Mouse (Mus musculus) cerebellum, adult 2 months (tissue): Measurements from ENCODE around the gene Tstd1.

Source experiments
- CTCF ChIP-seq: fragments of 200-500 bp; IDR thresholded peaks from 2 replicates; pipeline ENCODE4 v1.5.1; 2011; ENCODE audit warnings: low read depth, mild to moderate bottlenecking, control low read depth, low read length, moderate library complexity, borderline replicate concordance; ENCODE audit not compliant: insufficient read depth
- POLR2A ChIP-seq: fragments of 200-500 bp; IDR thresholded peaks from 2 replicates; pipeline ENCODE4 v1.6.1; 2011; ENCODE audit warnings: low read length, control low read depth, borderline replicate concordance; ENCODE audit not compliant: insufficient read depth

DNA sequence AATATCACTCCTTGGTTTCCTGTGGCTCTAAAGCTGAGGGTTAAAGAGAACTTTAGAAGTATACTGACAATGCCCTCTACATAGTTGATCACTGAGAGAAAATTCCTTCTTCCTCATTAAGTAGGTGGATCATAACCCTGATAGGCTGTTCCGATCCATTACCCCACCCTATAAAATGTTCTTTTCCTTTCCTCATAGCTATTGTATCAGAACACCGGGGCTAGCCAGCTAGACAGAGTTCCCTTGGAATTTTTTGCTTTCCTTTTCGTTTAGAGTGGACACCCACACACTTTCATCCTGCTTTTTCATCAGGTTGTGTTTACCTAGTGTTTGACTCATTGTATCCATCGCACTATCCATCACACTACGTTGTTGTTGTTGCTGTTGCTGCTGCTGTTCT, 6.0 kb downstream of the Tstd1 start:
- no peak for TF ChIP-seq CTCF
- TF ChIP-seq POLR2A, result no peak
